Mouse (Mus musculus): ENCODE measurements around the gene Tpd52l2. TPM values are rescaled to one million over a fixed set of nuclear protein-coding genes. Genes with fewer than 3 reads are reported as not detected.

Gene Tpd52l2
- 100 to 1,000 TPM in 1 of 2 experiments, 10 to 100 TPM in 1; 95.5 to 108 TPM for total RNA-seq (2021)
- long read RNA-seq, experiment 1, transcript Tpd52l2-204 (6 exons, 3,475 nt) = minor isoform, 10 of 180 reads
- long read RNA-seq, experiment 1, transcript Tpd52l2-208 (8 exons, 3,603 nt) = minor isoform, 27 of 180 reads
- long read RNA-seq, experiment 1, transcript Tpd52l2-201 (7 exons, 2,950 nt) = major isoform, 97 of 180 reads
- long read RNA-seq, experiment 1, partial matches to known transcripts = 6 of 180 reads
- long read RNA-seq, experiment 1, other reads (novel, unspliced or antisense) = 31 of 180 reads
- long read RNA-seq, experiment 2, transcript Tpd52l2-204 (6 exons, 3,475 nt) = minor isoform, 12 of 101 reads
- long read RNA-seq, experiment 2, transcript Tpd52l2-201 (7 exons, 2,950 nt) = major isoform, 53 of 101 reads
- long read RNA-seq, experiment 2, transcript Tpd52l2-208 (8 exons, 3,603 nt) = minor isoform, 21 of 101 reads
- long read RNA-seq, experiment 2, partial matches to known transcripts = 3 of 101 reads
- long read RNA-seq, experiment 2, other reads (novel, unspliced or antisense) = 9 of 101 reads

DNA sequence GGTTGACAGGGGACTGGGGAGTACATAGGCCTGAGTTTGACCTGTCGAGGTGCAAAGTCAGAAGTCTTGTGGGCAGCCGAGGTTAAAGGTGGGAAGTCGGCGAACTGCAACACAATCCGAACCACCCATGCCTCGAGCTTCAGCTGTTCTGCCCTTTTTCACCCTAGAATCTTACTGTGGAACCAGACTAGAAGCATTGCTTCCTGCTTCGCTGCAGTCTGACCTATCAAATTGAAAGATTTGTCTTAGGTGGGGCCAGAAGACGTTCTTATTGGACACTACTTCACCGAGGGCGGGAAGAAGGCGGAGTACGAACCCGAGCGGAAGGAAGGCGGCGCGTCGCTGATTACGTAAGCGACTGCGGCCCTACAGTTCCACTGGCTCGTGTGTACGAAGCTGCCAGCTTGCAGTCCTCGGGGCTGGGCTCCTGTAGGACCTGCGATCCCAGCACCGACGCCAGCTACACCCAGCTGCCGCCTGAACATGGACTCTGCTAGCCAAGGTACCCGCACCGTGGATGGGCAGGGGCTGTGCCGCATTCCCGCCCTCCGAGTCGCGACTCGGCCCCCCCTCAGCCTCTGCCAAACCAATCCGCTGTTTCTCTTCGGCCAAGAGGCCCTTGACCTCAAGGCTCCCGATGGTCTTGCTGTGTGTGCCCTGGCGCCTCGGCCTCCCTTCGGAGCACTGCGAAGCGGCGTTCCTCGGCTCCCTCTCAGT is at the start of gene Tpd52l2:
TSS of gene Tpd52l2 (plus strand) at position 312 of the 717 bp plus-strand sequence.
- peak; percentile 95 for DNase-seq

DNA sequence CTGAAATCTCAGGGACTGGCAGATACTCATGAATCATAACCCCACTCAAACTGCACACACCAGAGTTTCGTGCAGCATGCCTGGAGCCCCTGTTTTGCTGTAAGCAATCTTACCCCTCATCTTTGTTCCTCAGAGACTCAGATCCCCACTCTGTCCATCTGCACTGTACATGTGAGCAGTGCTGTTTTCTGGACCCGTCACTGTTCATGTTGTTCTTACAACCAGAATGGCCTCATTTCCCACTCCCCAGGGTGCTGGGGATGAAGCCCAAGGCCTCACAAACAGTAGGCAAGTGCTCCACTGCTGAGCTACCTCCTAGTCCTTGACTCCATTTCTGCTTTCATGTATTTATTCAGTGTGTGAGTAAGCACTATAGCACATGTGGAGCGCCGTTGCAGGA is 44.8 kb upstream of the Tpd52l2 start:
- no peak for DNase-seq

GRCm38 (mm10) chr2:181453274-181453673 is 43.7 kb upstream of the Tpd52l2 start:
- DNase-seq = no peak

GRCm38 (mm10) chr2:181455899-181456298 is 41.0 kb upstream of the Tpd52l2 start:
- no peak for DNase-seq

- DNase-seq = no peak
Observed at GRCm38 (mm10) chr2:181457831-181458230, 39.1 kb upstream of the Tpd52l2 start.

- peak; percentile 57 for DNase-seq
Observed at GRCm38 (mm10) chr2:181458411-181459152, 38.4 kb upstream of the Tpd52l2 start.

DNA sequence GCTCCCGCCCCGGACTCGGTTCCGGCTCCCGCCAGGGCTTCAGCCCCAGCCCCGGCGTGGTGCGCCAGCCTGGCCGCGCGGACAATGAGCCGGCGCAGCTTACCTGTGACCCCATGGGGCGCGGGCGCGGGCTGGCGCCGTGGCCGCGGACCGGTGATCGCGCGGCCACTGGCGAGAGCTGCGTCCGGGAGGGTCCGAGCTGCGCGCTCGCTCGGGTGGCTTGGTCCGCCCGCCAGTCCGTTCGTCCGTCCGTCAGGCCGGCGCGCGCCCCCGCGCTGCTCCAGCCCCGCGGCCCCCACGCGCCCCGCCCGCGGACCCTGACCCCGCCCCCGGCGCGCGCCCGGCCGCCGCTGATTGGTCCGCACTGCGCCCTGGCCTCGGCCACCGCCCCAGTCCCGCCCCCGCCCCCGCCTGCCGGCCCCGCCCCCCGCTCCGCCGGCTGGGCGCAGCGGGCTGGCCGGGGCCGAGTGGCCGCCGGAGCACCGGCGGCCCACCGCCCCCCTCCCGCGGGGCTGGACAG is 37.7 kb upstream of the Tpd52l2 start, which contains the start of gene Zbtb46:
TSS of gene Zbtb46 (minus strand) at position 274 of the 520 bp plus-strand sequence.
- DNase-seq = peak; percentile 98

GRCm38 (mm10) chr2:181459673-181460621 is 37.0 kb upstream of the Tpd52l2 start:
- peak; percentile 76 for DNase-seq

GRCm38 (mm10) chr2:181461536-181462100 is 35.3 kb upstream of the Tpd52l2 start:
- DNase-seq = no peak

- DNase-seq = no peak
Observed at GRCm38 (mm10) chr2:181462604-181463003, 34.3 kb upstream of the Tpd52l2 start.

- DNase-seq = peak; percentile 77
Observed at GRCm38 (mm10) chr2:181463008-181463738, 33.8 kb upstream of the Tpd52l2 start.

GRCm38 (mm10) chr2:181465423-181465822 is 31.5 kb upstream of the Tpd52l2 start:
- DNase-seq = no peak

GRCm38 (mm10) chr2:181470285-181470684 is 26.7 kb upstream of the Tpd52l2 start:
- no peak for DNase-seq

- peak; percentile 70 for DNase-seq
Observed at GRCm38 (mm10) chr2:181471246-181471645, 25.7 kb upstream of the Tpd52l2 start.

- DNase-seq = no peak
Observed at GRCm38 (mm10) chr2:181472256-181472827, 24.6 kb upstream of the Tpd52l2 start.

GRCm38 (mm10) chr2:181483120-181483519 is 13.8 kb upstream of the Tpd52l2 start:
- no peak for DNase-seq

- DNase-seq = peak; percentile 61
Observed at GRCm38 (mm10) chr2:181483562-181484318, 13.2 kb upstream of the Tpd52l2 start.

GRCm38 (mm10) chr2:181484456-181485233 is 12.3 kb upstream of the Tpd52l2 start:
- DNase-seq = peak; percentile 67
